Mouse (Mus musculus) hindbrain, embryonic 14.5 days (tissue): ENCODE measurements around the gene Acss3. TPM values are rescaled to one million over a fixed set of nuclear protein-coding genes. Genes with fewer than 3 reads are reported as not detected.
A peak's percentile ranks its signal among the peaks of the same experiment; 100 is the strongest.

ENCODE experiments used
- ATAC-seq: fragments of 200-750 bp; cut with Nextera tagmentation; 2 replicates; pipeline ENCODE4 v1.8.0; 2017; ENCODE audit warnings: moderate number of reproducible peaks, mild to moderate bottlenecking, moderate TSS enrichment, moderate library complexity; ENCODE audit not compliant: low FRiP score
- DNase-seq: peaks from one replicate; pipeline ENCODE4 v3.0.0-alpha.2; 2015; ENCODE audit warnings: low spot score
- H3K27ac ChIP-seq: fragments of 300-500 bp; sonication (generic); 2 replicates; pipeline ENCODE4 v1.5.1; 2014; ENCODE audit warnings: mild to moderate bottlenecking, moderate library complexity
- H3K27me3 ChIP-seq: fragments of 300-500 bp; sonication (generic); 2 replicates; pipeline ENCODE4 v1.6.1; 2014; ENCODE audit warnings: mild to moderate bottlenecking, low read length, mixed read lengths; ENCODE audit not compliant: control insufficient read depth, insufficient read depth
- H3K36me3 ChIP-seq: fragments of 300-500 bp; sonication (generic); replicated peaks from 2 replicates; pipeline ENCODE4 v1.6.1; 2014; ENCODE audit not compliant: control insufficient read depth, insufficient read depth
- H3K4me1 ChIP-seq: fragments of 300-500 bp; sonication (generic); replicated peaks from 2 replicates; pipeline ENCODE4 v1.6.1; 2014; ENCODE audit warnings: antibody characterized with exemption, low read length, mixed read lengths; ENCODE audit not compliant: control insufficient read depth, insufficient read depth
- H3K4me2 ChIP-seq: fragments of 300-500 bp; sonication (generic); replicated peaks from 2 replicates; pipeline ENCODE4 v1.6.1; 2014; ENCODE audit warnings: mild to moderate bottlenecking, moderate library complexity
- H3K4me3 ChIP-seq: fragments of 300-500 bp; sonication (generic); replicated peaks from 2 replicates; pipeline ENCODE4 v1.5.1; 2014; ENCODE audit warnings: mild to moderate bottlenecking, low read length
- H3K9ac ChIP-seq: fragments of 300-500 bp; sonication (generic); 2 replicates; pipeline ENCODE4 v1.6.1; 2014
- H3K9me3 ChIP-seq: fragments of 300-500 bp; sonication (generic); 2 replicates; pipeline ENCODE4 v1.6.1; 2016; ENCODE audit warnings: low read length; ENCODE audit not compliant: control insufficient read depth
- WGBS: fragments of 180-500 bp; shearing (Covaris S2); extraction: QIAGEN DNeasy Blood & Tissue Kit; methylation state at CpG from one replicate; pipeline ENCODE4 v1.1.7; 2014; 5-methylcytosine and 5-hydroxymethylcytosine counted together
- polyA plus RNA-seq: library from polyadenylated mRNA; unstranded; fragments of >200 nt; fragmentation: Nextera tagmentation; extraction: Ambion mirVana; gene quantifications from 2 replicates; pipeline ENCODE4 v1.2.1, GENCODE M21; 2014

The Acss3 gene
- polyA plus RNA-seq, 1 experiment from 2014 or later, result 1.7 TPM

- Histone ChIP-seq H3K9me3 (no peaks in the 10 kb centered on the region), H3K27me3 (no peaks in the 10 kb centered on the region), H3K4me1 (no peaks in the 10 kb centered on the region), H3K4me3 (no peak overlapping the region), H3K36me3 (no peaks in the 10 kb centered on the region), H3K4me2 (no peak overlapping the region), H3K9ac (no peak overlapping the region), H3K27ac (no peak overlapping the region)
- DNase-seq (no peak), ATAC-seq (no peak)
- 70% methylated on average over 4 of the region's 4 CpGs for WGBS
Observed at GRCm38 (mm10) chr10:107116709-107117267, 6.7 kb downstream of the Acss3 start.

GRCm38 (mm10) chr10:107115930-107116642 lies 7.4 kb downstream of the Acss3 start:
- WGBS, result 18% methylated on average over 1 of the region's 1 CpGs

GRCm38 (mm10) chr10:107115121-107115520 lies 8.3 kb downstream of the Acss3 start:
- Histone ChIP-seq H3K27ac (no peak overlapping the region), H3K9me3 (no peaks in the 10 kb centered on the region), H3K4me2 (no peak overlapping the region), H3K9ac (no peak overlapping the region), H3K27me3 (no peaks in the 10 kb centered on the region), H3K4me3 (no peak overlapping the region), H3K4me1 (no peaks in the 10 kb centered on the region), H3K36me3 (no peaks in the 10 kb centered on the region)
- no peak for DNase-seq
- WGBS, result 46% methylated on average over 1 of the region's 1 CpGs
- no peak for ATAC-seq

More at GRCm38 (mm10) chr10:107115930-107116642, 7.4 kb downstream of the Acss3 start:
- no peak overlapping the region for H3K9ac ChIP-seq
- peak; percentile 57; the same call in 1 of the 2 replicates for ATAC-seq
- peak; percentile 65 for DNase-seq
- no peaks in the 10 kb centered on the region for H3K27me3 ChIP-seq
- H3K9me3 ChIP-seq, result no peaks in the 10 kb centered on the region
- no peak overlapping the region for H3K4me3 ChIP-seq
- H3K36me3 ChIP-seq, result no peaks in the 10 kb centered on the region
- H3K4me2 ChIP-seq, result no peak overlapping the region
- H3K27ac ChIP-seq, result no peak overlapping the region
- H3K4me1 ChIP-seq, result no peaks in the 10 kb centered on the region

- Histone ChIP-seq H3K9ac (no peak overlapping the region), H3K4me3 (no peak overlapping the region), H3K9me3 (no peaks in the 10 kb centered on the region), H3K36me3 (no peaks in the 10 kb centered on the region), H3K4me2 (no peak overlapping the region), H3K4me1 (no peaks in the 10 kb centered on the region), H3K27ac (no peak overlapping the region), H3K27me3 (no peaks in the 10 kb centered on the region)
- WGBS, result 58% methylated on average over 3 of the region's 3 CpGs
- DNase-seq (peak; percentile 35), ATAC-seq (peak; percentile 48; the same call in 1 of the 2 replicates)
Observed at GRCm38 (mm10) chr10:107094452-107094851, 29.0 kb downstream of the Acss3 start.

GRCm38 (mm10) chr10:107053846-107054624 lies 69.4 kb downstream of the Acss3 start:
- Histone ChIP-seq H3K27ac (no peak overlapping the region), H3K4me2 (no peak overlapping the region), H3K9me3 (no peaks in the 10 kb centered on the region), H3K9ac (no peak overlapping the region), H3K27me3 (no peaks in the 10 kb centered on the region), H3K4me1 (no peaks in the 10 kb centered on the region), H3K36me3 (no peaks in the 10 kb centered on the region), H3K4me3 (no peak overlapping the region)
- ATAC-seq (no peak), DNase-seq (no peak)
- WGBS, result 74% methylated on average over 4 of the region's 4 CpGs

GRCm38 (mm10) chr10:107050489-107050888 lies 73.0 kb downstream of the Acss3 start:
- Histone ChIP-seq H3K9ac (no peak overlapping the region), H3K9me3 (no peaks in the 10 kb centered on the region), H3K4me1 (no peaks in the 10 kb centered on the region), H3K27me3 (no peaks in the 10 kb centered on the region), H3K4me3 (no peak overlapping the region), H3K27ac (no peak overlapping the region), H3K4me2 (no peak overlapping the region), H3K36me3 (no peaks in the 10 kb centered on the region)
- WGBS, result 85% methylated on average over 2 of the region's 2 CpGs
- ATAC-seq (no peak), DNase-seq (no peak)

GRCm38 (mm10) chr10:107042656-107043055 lies 80.8 kb downstream of the Acss3 start:
- ATAC-seq (no peak), DNase-seq (no peak)
- no peak overlapping the region for H3K4me3 ChIP-seq
- no peak overlapping the region for H3K9ac ChIP-seq
- H3K4me2 ChIP-seq, result no peak overlapping the region
- no peaks in the 10 kb centered on the region for H3K36me3 ChIP-seq
- no peaks in the 10 kb centered on the region for H3K9me3 ChIP-seq
- WGBS, result 94% methylated on average over 1 of the region's 1 CpGs
- H3K27me3 ChIP-seq, result no peaks in the 10 kb centered on the region
- no peaks in the 10 kb centered on the region for H3K4me1 ChIP-seq
- no peak overlapping the region for H3K27ac ChIP-seq

DNA sequence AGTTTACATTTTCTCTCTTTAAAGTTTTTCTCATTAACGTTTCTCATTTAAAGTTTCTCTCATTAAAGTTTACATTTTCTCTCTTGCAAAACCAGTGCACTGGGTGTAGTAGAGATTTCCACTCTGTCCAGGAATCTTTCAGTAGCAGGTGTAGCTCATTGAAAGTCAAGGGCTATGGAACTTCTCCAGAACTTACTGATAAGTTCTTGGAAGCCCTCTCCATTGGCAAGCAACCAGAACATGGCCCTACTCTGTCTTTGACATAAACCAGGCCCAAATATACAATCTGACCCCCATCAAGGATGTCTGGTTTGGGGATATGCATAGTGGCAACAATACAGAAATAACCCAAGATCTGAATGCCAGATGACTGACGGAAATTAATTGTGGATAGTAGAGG lies 82.6 kb downstream of the Acss3 start:
- no peaks in the 10 kb centered on the region for H3K4me1 ChIP-seq
- no peaks in the 10 kb centered on the region for H3K9me3 ChIP-seq
- 93% methylated on average over 2 of the region's 2 CpGs for WGBS
- H3K27ac ChIP-seq, result no peak overlapping the region
- no peak overlapping the region for H3K4me2 ChIP-seq
- no peaks in the 10 kb centered on the region for H3K36me3 ChIP-seq
- no peak for DNase-seq
- H3K4me3 ChIP-seq, result no peak overlapping the region
- no peak for ATAC-seq
- no peaks in the 10 kb centered on the region for H3K27me3 ChIP-seq
- H3K9ac ChIP-seq, result no peak overlapping the region

DNA sequence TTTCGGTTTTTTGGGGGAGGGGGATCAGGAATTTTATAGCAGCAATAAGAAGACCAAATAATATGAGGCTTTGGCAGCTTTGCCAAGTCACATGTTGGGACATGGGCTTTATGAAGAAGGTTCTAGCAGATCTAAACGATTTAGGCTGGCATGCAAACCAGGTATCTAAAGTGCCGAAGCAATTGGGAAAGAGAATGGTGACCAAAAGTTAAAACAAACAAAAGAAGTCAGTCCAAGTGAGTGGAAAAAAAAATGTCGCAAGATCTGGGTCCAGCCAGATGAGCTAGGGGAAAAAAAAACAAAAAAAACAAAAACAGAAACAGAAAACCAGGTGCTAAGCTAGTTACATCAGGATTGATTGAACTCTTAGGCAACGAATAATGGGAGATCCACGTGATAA lies 83.1 kb downstream of the Acss3 start:
- no peaks in the 10 kb centered on the region for H3K36me3 ChIP-seq
- WGBS, result 80% methylated on average over 6 of the region's 6 CpGs
- H3K27me3 ChIP-seq, result no peaks in the 10 kb centered on the region
- no peaks in the 10 kb centered on the region for H3K4me1 ChIP-seq
- DNase-seq (no peak), ATAC-seq (no peak)
- no peak overlapping the region for H3K4me2 ChIP-seq
- no peak overlapping the region for H3K4me3 ChIP-seq
- H3K27ac ChIP-seq, result no peak overlapping the region
- H3K9me3 ChIP-seq, result no peaks in the 10 kb centered on the region
- no peak overlapping the region for H3K9ac ChIP-seq
